Mouse (Mus musculus): ENCODE results near the gene Lhx2.

DNA sequence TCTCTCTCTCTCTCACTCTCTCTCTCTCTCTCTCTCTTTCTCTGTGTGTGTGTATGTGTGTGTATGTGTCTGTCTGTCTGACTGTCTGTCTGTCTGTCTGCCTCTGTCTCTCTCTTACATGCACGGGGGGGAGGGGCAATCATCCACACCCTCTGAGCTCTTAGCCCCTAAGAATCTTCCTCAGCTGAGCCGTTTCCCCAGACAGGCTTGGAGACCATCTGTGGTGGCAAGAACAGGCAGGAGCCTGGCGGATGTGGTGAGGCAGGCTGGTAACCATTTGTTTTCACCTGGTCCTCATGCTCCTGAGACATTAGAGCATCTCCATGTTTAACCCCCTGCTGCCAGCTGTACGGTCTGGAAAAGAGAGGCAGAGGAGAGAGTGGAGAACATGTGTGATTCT is 18.2 kb upstream of the Lhx2 start:
- 0 out of 2 replicates have a peak, but pooled peaks have one; percentile 18 for TF ChIP-seq POLR2A (IDR thresholded peaks at IDR 0.05; ENCODE audit: control insufficient read depth, extremely low read depth, insufficient read depth, low read length, poor library complexity)
- TF ChIP-seq CTCF (IDR thresholded peaks at IDR 0.05; ENCODE audit: borderline replicate concordance, control insufficient read depth, extremely low read depth, insufficient read depth, low read length, poor library complexity) = no peak
